In the genomic region with DNA sequence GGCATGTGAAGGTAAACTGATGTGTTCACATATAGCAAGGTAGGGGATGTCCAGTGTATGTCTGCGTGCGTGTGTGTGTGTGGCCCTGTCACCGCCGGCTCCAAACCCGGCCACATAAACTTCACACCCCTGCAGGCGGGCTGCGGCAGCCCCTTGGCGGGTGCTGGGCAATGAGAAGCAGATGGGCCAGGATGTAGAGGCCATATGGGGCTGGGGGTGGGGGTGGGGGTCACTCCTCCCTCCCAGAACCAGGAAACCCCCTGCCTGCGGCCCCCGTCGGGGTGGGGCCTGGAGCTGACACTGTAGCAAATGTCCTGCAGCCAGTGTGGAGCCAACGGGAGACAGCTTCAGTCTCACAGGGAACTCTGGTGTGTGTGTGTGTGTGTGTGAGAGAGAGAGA, we compare ENCODE assay signal across 9 mouse cellular contexts. TPM values are rescaled to one million over a fixed set of nuclear protein-coding genes. Genes with fewer than 3 reads are reported as not detected.
A peak's percentile ranks its signal among the peaks of the same experiment; 100 is the strongest.
DNase-seq lines count a peak whose midpoint lies in the region; ATAC-seq lines count a peak whose summit lies in the region.
"Had no signal": no experiment of that assay in that cellular context is flagged by ENCODE, and none has a peak within 500 bp of the region (broad histone marks: within the 10 kb centered on the region; RNA-seq: fewer than 3 reads in every experiment).

No protein-coding gene starts in this region.

- H3K9ac ChIP-seq in hindbrain, embryonic 13.5 days = no peak overlapping the region
- H3K9ac ChIP-seq in midbrain, embryonic 13.5 days (replicated peaks) = no peak overlapping the region
- H3K9ac ChIP-seq in midbrain, embryonic 11.5 days (ENCODE audit: low read length) = no peak overlapping the region
- H3K9ac ChIP-seq in stomach, embryonic 15.5 days = no peak overlapping the region

- peaks cover 35% of the 10 kb centered on the region for H3K27me3 ChIP-seq in hindbrain, embryonic 10.5 days (ENCODE audit: insufficient read depth, poor library complexity, severe bottlenecking)
- peaks cover 26% of the 10 kb centered on the region for H3K27me3 ChIP-seq in hindbrain, embryonic 13.5 days
- H3K27me3 ChIP-seq in midbrain, embryonic 13.5 days = peaks cover 25% of the 10 kb centered on the region
- no peaks in the 10 kb centered on the region for H3K27me3 ChIP-seq in midbrain, embryonic 11.5 days (ENCODE audit: control insufficient read depth, insufficient read depth, low read length)
- H3K27me3 ChIP-seq in stomach, embryonic 15.5 days (replicated peaks) = no peaks in the 10 kb centered on the region

- DNase-seq in hindbrain, embryonic 10.5 days (ENCODE audit: low spot score) = peak; percentile 65
- DNase-seq in midbrain, embryonic 11.5 days (ENCODE audit: low spot score, missing footprints) = no peak
- peak; percentile 86 for DNase-seq in forelimb bud, embryonic 11.5 days (ENCODE audit: low read depth, low spot score)
- DNase-seq in cerebellum, adult 11 months = no peak
- no peak for DNase-seq in gastrocnemius, postnatal 25 days
- DNase-seq: heart, postnatal 36 days had no signal

- WGBS in hindbrain, embryonic 10.5 days = 59% methylated on average over 12 of the region's 12 CpGs
- WGBS in hindbrain, embryonic 13.5 days = 54% methylated on average over 12 of the region's 12 CpGs
- WGBS in midbrain, embryonic 13.5 days = 50% methylated on average over 12 of the region's 12 CpGs
- WGBS in midbrain, embryonic 11.5 days = 50% methylated on average over 12 of the region's 12 CpGs
- WGBS in stomach, embryonic 15.5 days = 37% methylated on average over 12 of the region's 12 CpGs

- H3K4me2 ChIP-seq in hindbrain, embryonic 13.5 days = no peak overlapping the region
- no peak overlapping the region for H3K4me2 ChIP-seq in midbrain, embryonic 13.5 days (replicated peaks)
- no peak overlapping the region for H3K4me2 ChIP-seq in midbrain, embryonic 11.5 days
- H3K4me2 ChIP-seq in stomach, embryonic 15.5 days = no peak overlapping the region

- no peak for ATAC-seq in hindbrain, embryonic 13.5 days (ENCODE audit: low FRiP score)
- 0 out of 2 replicates have a peak, but pooled peaks have one; percentile 28 for ATAC-seq in midbrain, embryonic 13.5 days
- ATAC-seq in midbrain, embryonic 11.5 days (ENCODE audit: low FRiP score) = no peak
- ATAC-seq in stomach, embryonic 15.5 days (ENCODE audit: insufficient read depth, low FRiP score, low read depth) = no peak

- no peaks in the 10 kb centered on the region for H3K9me3 ChIP-seq in hindbrain, embryonic 10.5 days
- no peaks in the 10 kb centered on the region for H3K9me3 ChIP-seq in hindbrain, embryonic 13.5 days
- H3K9me3 ChIP-seq in midbrain, embryonic 13.5 days = no peaks in the 10 kb centered on the region
- no peaks in the 10 kb centered on the region for H3K9me3 ChIP-seq in midbrain, embryonic 11.5 days (ENCODE audit: control insufficient read depth, low read length)
- H3K9me3 ChIP-seq in stomach, embryonic 15.5 days = no peaks in the 10 kb centered on the region

- H3K27ac ChIP-seq in hindbrain, embryonic 10.5 days = peak overlapping the region; percentile 79
- H3K27ac ChIP-seq in hindbrain, embryonic 13.5 days = no peak overlapping the region
- H3K27ac ChIP-seq in midbrain, embryonic 13.5 days = no peak overlapping the region
- H3K27ac ChIP-seq in midbrain, embryonic 11.5 days (ENCODE audit: low read depth, low read length) = no peak overlapping the region
- peak overlapping the region; percentile 31; the same call in 1 of the 2 replicates for H3K27ac ChIP-seq in stomach, embryonic 15.5 days

- H3K4me3 ChIP-seq in hindbrain, embryonic 10.5 days = no peak overlapping the region; the same call in 1 of the 2 replicates
- H3K4me3 ChIP-seq in hindbrain, embryonic 13.5 days = no peak overlapping the region
- no peak overlapping the region for H3K4me3 ChIP-seq in midbrain, embryonic 13.5 days (replicated peaks)
- no peak overlapping the region for H3K4me3 ChIP-seq in midbrain, embryonic 11.5 days (ENCODE audit: low read depth, low read length)
- H3K4me3 ChIP-seq in stomach, embryonic 15.5 days (replicated peaks) = no peak overlapping the region

- peaks cover 67% of the 10 kb centered on the region for H3K4me1 ChIP-seq in hindbrain, embryonic 10.5 days (replicated peaks)
- H3K4me1 ChIP-seq in hindbrain, embryonic 13.5 days (replicated peaks) = peaks cover 45% of the 10 kb centered on the region
- peaks cover 31% of the 10 kb centered on the region for H3K4me1 ChIP-seq in midbrain, embryonic 13.5 days (replicated peaks)
- peaks cover 9% of the 10 kb centered on the region for H3K4me1 ChIP-seq in midbrain, embryonic 11.5 days (ENCODE audit: control insufficient read depth, insufficient read depth, low read length)
- peaks cover 35% of the 10 kb centered on the region for H3K4me1 ChIP-seq in stomach, embryonic 15.5 days

- H3K36me3 ChIP-seq in hindbrain, embryonic 10.5 days = no peaks in the 10 kb centered on the region
- H3K36me3 ChIP-seq in hindbrain, embryonic 13.5 days = no peaks in the 10 kb centered on the region
- H3K36me3 ChIP-seq in midbrain, embryonic 13.5 days = no peaks in the 10 kb centered on the region
- no peaks in the 10 kb centered on the region for H3K36me3 ChIP-seq in midbrain, embryonic 11.5 days (ENCODE audit: control insufficient read depth, insufficient read depth, low read length)
- no peaks in the 10 kb centered on the region for H3K36me3 ChIP-seq in stomach, embryonic 15.5 days

RNA-seq across cellular contexts. Expression of gene Snai1, which starts 25.7 kb away (rescaled TPM):
- polyA plus RNA-seq in hindbrain, embryonic 10.5 days (2016; fragmentation: Nextera tagmentation; extraction: Ambion mirVana) = 45.3 and 45.5 TPM in 2 replicates
- 7.5 and 7.9 TPM in 2 replicates for polyA plus RNA-seq in hindbrain, embryonic 13.5 days (2015; fragmentation: Nextera tagmentation; extraction: Ambion mirVana)
- polyA plus RNA-seq in midbrain, embryonic 13.5 days (2015; fragmentation: Nextera tagmentation; extraction: Ambion mirVana) = 5.4 and 5.8 TPM in 2 replicates
- 18.4 and 20.8 TPM in 2 replicates for polyA plus RNA-seq in midbrain, embryonic 11.5 days (2014; fragmentation: Nextera tagmentation; extraction: Ambion mirVana)
- 13.6 and 16.0 TPM in 2 replicates for polyA plus RNA-seq in stomach, embryonic 15.5 days (2015; fragmentation: Nextera tagmentation; extraction: Ambion mirVana)
- total RNA-seq in gastrocnemius, postnatal 25 days (2021) = 1 to 10 TPM; 1.3 TPM

Comparison
In these comparisons a context has a peak if more than half of its experiments do, and no peak if none do; other contexts are left out.
1. H3K27ac ChIP-seq: peak in hindbrain, embryonic 10.5 days (single experiment) and stomach, embryonic 15.5 days (single experiment); none in hindbrain, embryonic 13.5 days (single experiment), midbrain, embryonic 13.5 days (single experiment) and midbrain, embryonic 11.5 days (single experiment).
2. DNase-seq: peak in hindbrain, embryonic 10.5 days (single experiment) and forelimb bud, embryonic 11.5 days (single experiment); none in midbrain, embryonic 11.5 days (single experiment), cerebellum, adult 11 months (single experiment) and gastrocnemius, postnatal 25 days (single experiment).